Mouse (Mus musculus) limb, embryonic 14.5 days (tissue): ENCODE results near the gene A330070K13Rik. TPM values are rescaled to one million over a fixed set of nuclear protein-coding genes. Genes with fewer than 3 reads are reported as not detected.

Experiments used
- ATAC-seq: fragments of 200-750 bp; cut with Nextera tagmentation; 2 replicates; pipeline ENCODE4 v1.8.0; 2017; ENCODE audit warnings: low read depth, moderate number of reproducible peaks, moderate TSS enrichment; ENCODE audit not compliant: low FRiP score
- DNase-seq: peaks from one replicate; pipeline ENCODE4 v3.0.0-alpha.2; 2015; ENCODE audit warnings: low spot score
- H3K27ac ChIP-seq: fragments of 300-500 bp; sonication (generic); replicated peaks from 2 replicates; pipeline ENCODE4 v1.5.1; 2014; ENCODE audit warnings: low read depth, mild to moderate bottlenecking, low read length, moderate library complexity, mixed read lengths
- H3K27me3 ChIP-seq: fragments of 300-500 bp; sonication (generic); 2 replicates; pipeline ENCODE4 v1.6.1; 2014; ENCODE audit warnings: low read length, mixed read lengths; ENCODE audit not compliant: control insufficient read depth, insufficient read depth
- H3K36me3 ChIP-seq: fragments of 300-500 bp; sonication (generic); 2 replicates; pipeline ENCODE4 v1.6.1; 2014; ENCODE audit warnings: mild to moderate bottlenecking, low read length, moderate library complexity, mixed read lengths; ENCODE audit not compliant: control insufficient read depth, insufficient read depth
- H3K4me1 ChIP-seq: fragments of 300-500 bp; sonication (generic); 2 replicates; pipeline ENCODE4 v1.6.1; 2014; ENCODE audit warnings: antibody characterized with exemption, low read length, mixed read lengths; ENCODE audit not compliant: control insufficient read depth, insufficient read depth
- H3K4me2 ChIP-seq: fragments of 300-500 bp; sonication (generic); replicated peaks from 2 replicates; pipeline ENCODE4 v1.6.1; 2014; ENCODE audit warnings: low read depth, mild to moderate bottlenecking, low read length, moderate library complexity; ENCODE audit not compliant: severe bottlenecking
- H3K4me3 ChIP-seq: fragments of 300-500 bp; sonication (generic); replicated peaks from 2 replicates; pipeline ENCODE4 v1.5.1; 2014; ENCODE audit warnings: low read length
- H3K9ac ChIP-seq: fragments of 300-500 bp; sonication (generic); 2 replicates; pipeline ENCODE4 v1.6.1; 2014; ENCODE audit warnings: mild to moderate bottlenecking, low read depth, low read length, moderate library complexity; ENCODE audit not compliant: severe bottlenecking
- H3K9me3 ChIP-seq: fragments of 300-500 bp; sonication (generic); 2 replicates; pipeline ENCODE4 v1.6.1; 2016; ENCODE audit warnings: low read length; ENCODE audit not compliant: control insufficient read depth
- POLR2A ChIP-seq: fragments of 200-500 bp; IDR thresholded peaks from 2 replicates; pipeline ENCODE4 v1.8.0; 2012; ENCODE audit warnings: inconsistent platforms, mild to moderate bottlenecking, moderate library complexity, borderline replicate concordance; ENCODE audit not compliant: insufficient read depth, insufficient read length; ENCODE audit errors: extremely low read depth
- WGBS: fragments of 180-500 bp; shearing (Covaris S2); extraction: QIAGEN DNeasy Blood & Tissue Kit; methylation state at CpG from one replicate; pipeline ENCODE4 v1.1.7; 2014; 5-methylcytosine and 5-hydroxymethylcytosine counted together
- polyA plus RNA-seq, 2 experiments: library from polyadenylated mRNA; depleted of rRNA in 1 of 2; stranded (reverse) in 1 of 2; unstranded in 1 of 2; fragments of >200 nt; fragmentation: Nextera tagmentation in 1 of 2; extraction: Ambion mirVana in 1 of 2; gene quantifications; 2 replicates each; pipeline versions ENCODE4 v1.2.1 to v1.2.3; 2012 to 2014

Gene A330070K13Rik
- polyA plus RNA-seq, 2 experiments, result 0.52 TPM; not detected in 1

GRCm38 (mm10) chr5:130329889-130330288, 54.5 kb downstream of the A330070K13Rik start:
- no peak for TF ChIP-seq POLR2A

More at GRCm38 (mm10) chr5:130329889-130330288, 54.5 kb downstream of the A330070K13Rik start:
- Histone ChIP-seq H3K9me3 (no peaks in the 10 kb centered on the region), H3K36me3 (peaks cover 15% of the 10 kb centered on the region), H3K4me2 (no peak overlapping the region), H3K27me3 (no peaks in the 10 kb centered on the region), H3K4me1 (no peaks in the 10 kb centered on the region), H3K4me3 (no peak overlapping the region), H3K9ac (no peak overlapping the region), H3K27ac (no peak overlapping the region)
- WGBS, result 72% methylated on average over 2 of the region's 2 CpGs
- DNase-seq (no peak), ATAC-seq (no peak)

Other genes starting within 250 kb of the A330070K13Rik start
- gene Kctd7, start 239.8 kb downstream of the A330070K13Rik start, polyA plus RNA-seq (2012; rRNA removed), result 5.5 and 7.7 TPM in 2 replicates
- gene Kctd7, start 239.8 kb downstream of the A330070K13Rik start, polyA plus RNA-seq (2014; fragmentation: Nextera tagmentation; extraction: Ambion mirVana), result 6.1 and 6.2 TPM in 2 replicates
- 20.2 and 21.7 TPM in 2 replicates for gene Rabgef1, start 212.8 kb downstream of the A330070K13Rik start, polyA plus RNA-seq (2012; rRNA removed)
- gene Rabgef1, start 212.8 kb downstream of the A330070K13Rik start, polyA plus RNA-seq (2014; fragmentation: Nextera tagmentation; extraction: Ambion mirVana), result 19.4 and 24.2 TPM in 2 replicates
- 36.1 and 41.1 TPM in 2 replicates for gene Tmem248, start 167.6 kb downstream of the A330070K13Rik start, polyA plus RNA-seq (2012; rRNA removed)
- 42.2 and 49.6 TPM in 2 replicates for gene Tmem248, start 167.6 kb downstream of the A330070K13Rik start, polyA plus RNA-seq (2014; fragmentation: Nextera tagmentation; extraction: Ambion mirVana)
- 31.3 and 51.9 TPM in 2 replicates for gene Sbds, start 129.1 kb downstream of the A330070K13Rik start, polyA plus RNA-seq (2012; rRNA removed)
- gene Sbds, start 129.1 kb downstream of the A330070K13Rik start, polyA plus RNA-seq (2014; fragmentation: Nextera tagmentation; extraction: Ambion mirVana), result 48.2 and 50.8 TPM in 2 replicates
- 14.7 and 15.3 TPM in 2 replicates for gene Tyw1, start 129.0 kb downstream of the A330070K13Rik start, polyA plus RNA-seq (2012; rRNA removed)
- gene Tyw1, start 129.0 kb downstream of the A330070K13Rik start, polyA plus RNA-seq (2014; fragmentation: Nextera tagmentation; extraction: Ambion mirVana), result 25.3 and 29.0 TPM in 2 replicates
- 1.3 and 1.7 TPM in 2 replicates for gene Caln1, start 15.2 kb downstream of the A330070K13Rik start, polyA plus RNA-seq (2012; rRNA removed)
- 0.91 and 2.5 TPM in 2 replicates for gene Caln1, start 15.2 kb downstream of the A330070K13Rik start, polyA plus RNA-seq (2014; fragmentation: Nextera tagmentation; extraction: Ambion mirVana)